Mouse (Mus musculus): ENCODE results near the gene Lrmda.

DNA sequence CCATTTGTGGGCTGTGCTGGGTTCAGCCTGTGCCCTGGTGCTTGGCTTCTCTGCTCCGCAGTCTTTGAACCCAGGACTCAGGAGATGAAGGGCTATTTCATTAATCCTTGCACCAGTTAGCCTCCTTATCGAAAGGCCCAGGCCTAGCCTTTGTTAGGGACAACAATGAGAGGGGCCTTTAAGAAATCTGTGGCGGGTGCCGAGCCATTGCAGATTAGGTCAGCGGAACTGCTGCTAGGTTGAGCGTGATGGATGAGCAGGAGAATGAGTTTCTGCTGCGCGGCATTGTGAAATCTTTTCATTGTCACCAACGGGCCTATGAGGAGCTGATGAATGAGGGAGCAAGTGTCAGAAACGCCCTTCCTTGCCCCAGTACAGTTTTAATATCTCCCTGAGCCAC lies 475.4 kb downstream of the Lrmda start:
- TF ChIP-seq CTCF (IDR thresholded peaks at IDR 0.05; ENCODE audit: borderline replicate concordance, extremely low read depth, insufficient read depth, insufficient read length) (no peak), POLR2A (IDR thresholded peaks at IDR 0.05; ENCODE audit: borderline replicate concordance, extremely low read depth, insufficient read depth, insufficient read length, poor library complexity, severe bottlenecking) (no peak)
